Mouse (Mus musculus) embryonic facial prominence, embryonic 14.5 days (tissue): Measurements from ENCODE around the gene 1700001L19Rik. TPM values are rescaled to one million over a fixed set of nuclear protein-coding genes. Genes with fewer than 3 reads are reported as not detected.

Experiments
- ATAC-seq: fragments of 200-750 bp; cut with Nextera tagmentation; 2 replicates; pipeline ENCODE4 v1.8.0; 2017; ENCODE audit warnings: low read depth, moderate number of reproducible peaks, moderate TSS enrichment
- DNase-seq: peaks from one replicate; pipeline ENCODE4 v3.0.0-alpha.2; 2015; ENCODE audit warnings: low spot score
- H3K27ac ChIP-seq: fragments of 300-500 bp; sonication (generic); replicated peaks from 2 replicates; pipeline ENCODE4 v1.5.1; 2014; ENCODE audit warnings: low read depth, mild to moderate bottlenecking, low read length, moderate library complexity
- H3K27me3 ChIP-seq: fragments of 300-500 bp; sonication (generic); replicated peaks from 2 replicates; pipeline ENCODE4 v1.6.1; 2014; ENCODE audit warnings: low read length; ENCODE audit not compliant: control insufficient read depth, insufficient read depth
- H3K36me3 ChIP-seq: fragments of 300-500 bp; sonication (generic); 2 replicates; pipeline ENCODE4 v1.6.1; 2014; ENCODE audit warnings: low read length, mixed read lengths; ENCODE audit not compliant: control insufficient read depth, insufficient read depth
- H3K4me1 ChIP-seq: fragments of 300-500 bp; sonication (generic); 2 replicates; pipeline ENCODE4 v1.6.1; 2014; ENCODE audit warnings: antibody characterized with exemption, low read length; ENCODE audit not compliant: control insufficient read depth, insufficient read depth
- H3K4me2 ChIP-seq: fragments of 300-500 bp; sonication (generic); 2 replicates; pipeline ENCODE4 v1.6.1; 2014; ENCODE audit warnings: low read depth, mild to moderate bottlenecking, low read length, moderate library complexity, mixed read lengths
- H3K4me3 ChIP-seq: fragments of 300-500 bp; sonication (generic); 2 replicates; pipeline ENCODE4 v1.5.1; 2014; ENCODE audit warnings: low read depth, mild to moderate bottlenecking, low read length
- H3K9ac ChIP-seq: fragments of 300-500 bp; sonication (generic); 2 replicates; pipeline ENCODE4 v1.6.1; 2014; ENCODE audit warnings: low read depth, mild to moderate bottlenecking, low read length, moderate library complexity, mixed read lengths
- H3K9me3 ChIP-seq: fragments of 300-500 bp; sonication (generic); 2 replicates; pipeline ENCODE4 v1.6.1; 2016; ENCODE audit warnings: low read length; ENCODE audit not compliant: control insufficient read depth
- WGBS: fragments of 180-500 bp; shearing (Covaris S2); extraction: QIAGEN DNeasy Blood & Tissue Kit; methylation state at CpG from one replicate; pipeline ENCODE4 v1.1.7; 2014; 5-methylcytosine and 5-hydroxymethylcytosine counted together
- polyA plus RNA-seq: library from polyadenylated mRNA; unstranded; fragments of >200 nt; fragmentation: Nextera tagmentation; extraction: Ambion mirVana; gene quantifications from 2 replicates; pipeline ENCODE4 v1.2.1, GENCODE M21; 2014

Gene 1700001L19Rik
- polyA plus RNA-seq, 1 experiment from 2014 or later = 2.5 TPM

- Histone ChIP-seq H3K4me2 (no peak overlapping the region), H3K9me3 (no peaks in the 10 kb centered on the region), H3K9ac (no peak overlapping the region), H3K27ac (no peak overlapping the region), H3K4me1 (peaks cover 4% of the 10 kb centered on the region; the same call in 1 of the 2 replicates), H3K4me3 (no peak overlapping the region), H3K36me3 (peaks cover 33% of the 10 kb centered on the region; the same call in 1 of the 2 replicates), H3K27me3 (no peaks in the 10 kb centered on the region)
- WGBS = 86% methylated on average over 7 of the region's 7 CpGs
- ATAC-seq (no peak), DNase-seq (no peak)
Measured at GRCm38 (mm10) chr13:68577945-68578344, 19.3 kb upstream of the 1700001L19Rik start.

DNA sequence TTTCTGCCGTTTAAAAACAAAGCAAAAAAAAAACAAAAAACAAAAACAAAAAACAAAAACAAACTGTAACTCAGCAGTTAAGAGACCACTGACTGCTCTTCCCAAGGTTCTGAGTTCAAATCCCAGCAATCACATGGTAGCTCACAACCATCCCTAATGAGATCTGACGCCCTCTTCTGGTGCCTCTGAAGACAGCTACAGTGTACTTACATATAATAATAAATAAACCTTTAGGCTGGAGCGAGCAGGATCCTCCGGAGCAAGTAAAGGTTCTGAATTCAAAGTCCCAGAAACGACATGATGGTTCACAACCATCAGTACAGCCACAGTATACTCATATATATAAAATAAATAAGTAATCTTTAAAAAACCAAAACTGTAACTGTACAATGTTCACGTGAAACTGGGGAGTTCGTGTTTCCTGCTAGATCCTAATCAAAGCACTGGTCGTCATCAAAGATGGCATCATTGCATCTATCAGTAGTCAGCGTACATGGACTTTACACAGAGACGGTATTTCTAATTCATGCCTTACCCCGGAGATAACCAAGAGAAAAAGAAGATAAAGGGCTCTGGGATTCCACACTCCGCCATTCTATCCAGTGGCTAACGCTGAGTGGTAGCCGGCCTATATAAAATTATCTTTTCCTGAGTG lies 16.0 kb upstream of the 1700001L19Rik start:
- peak overlapping the region; percentile 76 for H3K27ac ChIP-seq
- H3K4me1 ChIP-seq = peaks cover 6% of the 10 kb centered on the region; the same call in 1 of the 2 replicates
- peak overlapping the region; percentile 94 for H3K4me2 ChIP-seq
- H3K36me3 ChIP-seq = peaks cover 44% of the 10 kb centered on the region
- peak overlapping the region; percentile 87 for H3K4me3 ChIP-seq
- no peaks in the 10 kb centered on the region for H3K27me3 ChIP-seq
- 21% methylated on average over 14 of the region's 14 CpGs for WGBS
- no peak for DNase-seq
- no peaks in the 10 kb centered on the region for H3K9me3 ChIP-seq
- H3K9ac ChIP-seq = peak overlapping the region; percentile 85
- no peak for ATAC-seq

DNA sequence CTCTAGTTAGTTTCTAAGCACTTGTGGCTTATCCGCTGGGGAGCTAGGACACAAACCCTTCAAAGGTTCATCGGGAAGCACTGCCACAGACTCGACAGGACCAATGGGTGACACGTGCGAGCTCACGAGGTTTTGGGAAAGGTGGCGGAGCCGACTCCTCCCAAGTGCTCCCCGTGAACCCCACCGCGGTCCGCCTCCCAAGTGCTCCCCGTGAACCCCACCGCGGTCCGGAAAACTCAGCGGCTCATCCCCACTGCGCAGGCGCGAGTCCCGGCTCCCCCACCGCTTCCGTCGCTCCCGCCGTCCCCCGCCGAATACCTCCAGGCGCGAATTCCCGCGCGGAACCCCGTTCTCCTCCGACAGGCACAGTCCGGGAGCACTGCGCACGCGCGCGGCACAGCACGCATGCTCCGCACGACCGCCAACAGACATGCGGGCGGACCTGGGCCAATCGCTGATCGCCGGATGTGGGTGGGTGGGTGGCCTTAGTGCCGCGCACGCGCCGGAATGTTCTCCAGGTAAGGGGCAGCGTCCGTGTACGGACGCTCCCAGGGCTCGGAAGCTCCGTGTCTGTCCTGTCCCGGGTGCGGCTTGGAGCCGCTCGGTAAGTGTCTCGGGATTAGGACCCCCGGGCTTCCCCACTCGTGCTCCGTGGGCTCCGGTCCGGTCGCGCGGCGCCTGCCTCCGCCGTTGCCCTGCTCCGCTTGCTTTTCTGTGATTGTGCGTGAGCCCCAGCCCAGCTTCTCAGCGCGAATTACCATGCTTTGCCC lies 15.3 kb upstream of the 1700001L19Rik start, which contains the start of the genes Mtrr and Fastkd3:
Gene Mtrr, minus strand, starts transcription at position 403 of the 770 bp plus-strand sequence.
Gene Fastkd3, plus strand, starts transcription at position 488 of the 770 bp plus-strand sequence.
- Histone ChIP-seq H3K4me2 (peak within 1 kb of the TSS; percentile 94), H3K36me3 (peaks cover 44% of the 10 kb centered on the region), H3K9me3 (no peaks in the 10 kb centered on the region), H3K9ac (peak within 1 kb of the TSS; percentile 85), H3K27me3 (no peaks in the 10 kb centered on the region), H3K27ac (peak within 1 kb of the TSS; percentile 81), H3K4me1 (peaks cover 6% of the 10 kb centered on the region; the same call in 1 of the 2 replicates), H3K4me3 (peak within 1 kb of the TSS; percentile 87)
- WGBS = under 1% methylated on average over 58 of the region's 81 CpGs
- DNase-seq = peak; percentile 98
- ATAC-seq = peak; percentile 100

- Histone ChIP-seq H3K4me2 (peak overlapping the region; percentile 94), H3K36me3 (peaks cover 45% of the 10 kb centered on the region), H3K9me3 (no peaks in the 10 kb centered on the region), H3K9ac (peak overlapping the region; percentile 85), H3K4me3 (peak overlapping the region; percentile 87), H3K27ac (peak overlapping the region; percentile 81), H3K4me1 (peaks cover 6% of the 10 kb centered on the region; the same call in 1 of the 2 replicates), H3K27me3 (no peaks in the 10 kb centered on the region)
- peak; percentile 0; the same call in 1 of the 2 replicates for ATAC-seq
- DNase-seq = peak; percentile 17
- 1% methylated on average over 11 of the region's 11 CpGs for WGBS
Measured at GRCm38 (mm10) chr13:68582517-68582780, 14.8 kb upstream of the 1700001L19Rik start.

GRCm38 (mm10) chr13:68583961-68584360 lies 13.3 kb upstream of the 1700001L19Rik start:
- Histone ChIP-seq H3K4me1 (peaks cover 6% of the 10 kb centered on the region; the same call in 1 of the 2 replicates), H3K36me3 (peaks cover 55% of the 10 kb centered on the region), H3K27me3 (no peaks in the 10 kb centered on the region), H3K4me3 (no peak overlapping the region), H3K4me2 (no peak overlapping the region), H3K9ac (no peak overlapping the region), H3K27ac (no peak overlapping the region), H3K9me3 (no peaks in the 10 kb centered on the region)
- DNase-seq (no peak), ATAC-seq (no peak)
- 93% methylated on average over 11 of the region's 11 CpGs for WGBS

- no peak for ATAC-seq
Measured at GRCm38 (mm10) chr13:68585441-68585840, 11.8 kb upstream of the 1700001L19Rik start.

DNA sequence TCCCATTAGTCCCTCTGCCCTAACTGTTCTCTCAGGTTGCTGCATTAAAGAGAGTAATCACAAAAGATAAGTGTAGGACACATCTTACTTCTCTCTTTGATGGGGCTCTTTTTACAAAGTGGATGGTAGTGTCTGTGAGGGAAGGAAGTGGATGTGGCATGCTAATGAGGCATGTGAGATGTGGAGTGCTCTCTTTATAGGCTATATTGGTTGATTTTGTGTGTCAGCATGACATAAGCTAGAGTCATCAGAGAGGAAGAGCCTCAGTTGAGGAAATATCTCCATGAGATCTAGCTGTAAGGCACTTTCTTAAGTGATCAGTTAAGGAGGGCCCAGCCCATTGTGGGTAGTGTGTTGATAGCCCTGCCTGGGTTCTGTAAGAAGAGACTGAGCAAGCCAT lies 8.9 kb upstream of the 1700001L19Rik start:
- Histone ChIP-seq H3K36me3 (peaks cover 95% of the 10 kb centered on the region), H3K27ac (no peak overlapping the region), H3K4me2 (no peak overlapping the region), H3K4me3 (no peak overlapping the region), H3K9ac (no peak overlapping the region), H3K4me1 (no peaks in the 10 kb centered on the region), H3K27me3 (no peaks in the 10 kb centered on the region), H3K9me3 (no peaks in the 10 kb centered on the region)
- no peak for DNase-seq
- ATAC-seq = no peak

More at GRCm38 (mm10) chr13:68585441-68585840, 11.8 kb upstream of the 1700001L19Rik start:
- Histone ChIP-seq H3K9me3 (no peaks in the 10 kb centered on the region), H3K27me3 (no peaks in the 10 kb centered on the region), H3K27ac (no peak overlapping the region), H3K4me3 (no peak overlapping the region), H3K9ac (peak overlapping the region; percentile 14; the same call in 1 of the 2 replicates), H3K36me3 (peaks cover 67% of the 10 kb centered on the region), H3K4me2 (no peak overlapping the region), H3K4me1 (peaks cover 6% of the 10 kb centered on the region; the same call in 1 of the 2 replicates)
- DNase-seq = no peak
- 81% methylated on average over 7 of the region's 7 CpGs for WGBS

DNA sequence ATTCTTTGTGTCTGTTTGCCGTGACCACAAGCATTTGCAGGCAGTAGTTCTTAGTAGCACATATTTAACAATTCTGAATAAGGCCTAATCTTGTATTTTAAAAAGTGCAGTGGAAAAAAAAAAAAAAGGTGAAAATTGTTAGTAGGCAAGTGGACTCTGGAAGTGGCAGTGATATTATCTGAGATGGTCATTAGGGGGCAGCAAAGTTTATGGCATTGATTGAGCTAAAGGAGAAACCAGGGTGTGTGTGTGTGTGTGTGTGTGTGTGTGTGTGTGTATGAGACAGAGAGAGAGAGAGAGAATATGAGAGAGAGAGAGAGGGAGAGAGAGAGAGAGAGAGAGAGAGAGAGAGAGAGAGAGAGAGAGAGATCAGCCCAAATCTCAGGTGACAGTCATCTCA lies 3.4 kb upstream of the 1700001L19Rik start:
- no peaks in the 10 kb centered on the region for H3K27me3 ChIP-seq
- peaks cover 44% of the 10 kb centered on the region for H3K36me3 ChIP-seq
- ATAC-seq (no peak), DNase-seq (peak; percentile 38)
- H3K4me1 ChIP-seq = no peaks in the 10 kb centered on the region
- no peaks in the 10 kb centered on the region for H3K9me3 ChIP-seq
- H3K27ac ChIP-seq = no peak overlapping the region
- H3K4me2 ChIP-seq = no peak overlapping the region
- 68% methylated on average over 1 of the region's 1 CpGs for WGBS
- H3K9ac ChIP-seq = no peak overlapping the region
- no peak overlapping the region for H3K4me3 ChIP-seq
